Mouse (Mus musculus): ENCODE measurements around the gene Ndufa6. TPM values are rescaled to one million over a fixed set of nuclear protein-coding genes. Genes with fewer than 3 reads are reported as not detected.
"Not testable (repeated sequence)": the region's sequence is repeated elsewhere in the genome, so short reads cannot be mapped to it uniquely, and the experiment has no call there.

Ndufa6 gene
- polyA plus RNA-seq, 1 experiment from 2014 or later = 923 TPM

DNA sequence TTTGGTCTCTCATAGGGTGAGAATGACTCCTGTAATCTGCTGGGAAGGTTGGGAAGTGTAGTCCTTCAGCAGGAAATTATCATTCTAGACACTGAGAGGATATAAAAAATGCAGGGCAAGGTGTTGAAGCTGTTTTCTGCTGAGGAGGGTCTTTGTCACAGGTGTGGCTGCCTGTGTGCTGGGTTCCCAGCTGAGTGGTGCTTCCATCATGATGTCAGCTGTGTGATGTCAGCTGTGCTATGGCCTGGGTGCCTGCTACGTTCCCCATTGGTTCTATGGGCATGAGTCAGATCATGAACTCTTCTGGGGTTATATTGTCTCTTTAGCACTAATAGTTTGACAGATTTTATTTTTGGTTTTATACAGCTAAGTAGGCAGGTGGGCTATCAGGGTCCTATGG, 14.7 kb upstream of the Ndufa6 start:
- H3K27me3 ChIP-seq (ENCODE audit: insufficient read depth, low read length) = no peaks in the 10 kb centered on the region
- DNase-seq (ENCODE audit: low spot score) (no peak), ATAC-seq (replicated peaks; ENCODE audit: low FRiP score, low read depth) (no peak; the same call in 1 of the 2 replicates)
- H3K4me3 ChIP-seq (replicated peaks; ENCODE audit: low read depth, low read length) = no peak overlapping the region
- no peak overlapping the region for H3K9ac ChIP-seq (ENCODE audit: low read depth, low read length)
- H3K4me2 ChIP-seq (ENCODE audit: low read length) = no peak overlapping the region
- no peak for TF ChIP-seq CTCF (IDR thresholded peaks at IDR 0.05; ENCODE audit: low read depth)
- H3K36me3 ChIP-seq (ENCODE audit: insufficient read depth, low read length) = peaks cover 6% of the 10 kb centered on the region; the same call in 1 of the 2 replicates
- H3K27ac ChIP-seq = no peak overlapping the region
- no peaks in the 10 kb centered on the region for H3K9me3 ChIP-seq (replicated peaks; ENCODE audit: low read length)
- H3K4me1 ChIP-seq (replicated peaks; ENCODE audit: insufficient read depth, low read length) = no peaks in the 10 kb centered on the region
- WGBS = 86% methylated on average over 1 of the region's 1 CpGs

DNA sequence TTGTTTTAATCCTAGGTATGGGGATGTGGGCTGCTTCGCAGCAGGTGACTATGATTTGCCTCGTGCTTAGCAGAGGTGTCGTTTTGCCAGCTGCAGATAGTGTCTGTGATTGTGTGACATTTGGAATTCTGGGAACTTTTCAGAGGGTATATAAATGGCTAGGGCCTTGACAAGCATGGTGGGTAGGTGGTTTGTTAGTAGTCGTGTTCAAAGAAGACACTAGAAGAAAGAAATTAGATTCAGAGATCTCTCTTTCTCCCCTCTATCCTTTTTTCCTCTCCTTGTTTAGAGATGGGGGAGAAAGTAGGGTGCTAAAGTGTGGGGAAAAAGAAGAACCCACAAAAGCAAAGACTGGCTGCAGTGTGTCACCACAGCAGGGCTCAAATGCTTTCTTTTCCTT, 14.0 kb upstream of the Ndufa6 start:
- H3K27ac ChIP-seq = no peak overlapping the region
- no peak overlapping the region for H3K4me2 ChIP-seq (ENCODE audit: low read length)
- TF ChIP-seq CTCF (IDR thresholded peaks at IDR 0.05; ENCODE audit: low read depth) = no peak
- H3K9me3 ChIP-seq (replicated peaks; ENCODE audit: low read length) = no peaks in the 10 kb centered on the region
- H3K36me3 ChIP-seq (ENCODE audit: insufficient read depth, low read length) = peaks cover 6% of the 10 kb centered on the region; the same call in 1 of the 2 replicates
- WGBS = 89% methylated on average over 4 of the region's 4 CpGs
- no peak overlapping the region for H3K9ac ChIP-seq (ENCODE audit: low read depth, low read length)
- H3K4me3 ChIP-seq (replicated peaks; ENCODE audit: low read depth, low read length) = no peak overlapping the region
- DNase-seq (ENCODE audit: low spot score) (no peak), ATAC-seq (replicated peaks; ENCODE audit: low FRiP score, low read depth) (no peak)
- H3K4me1 ChIP-seq (replicated peaks; ENCODE audit: insufficient read depth, low read length) = no peaks in the 10 kb centered on the region
- no peaks in the 10 kb centered on the region for H3K27me3 ChIP-seq (ENCODE audit: insufficient read depth, low read length)

DNA sequence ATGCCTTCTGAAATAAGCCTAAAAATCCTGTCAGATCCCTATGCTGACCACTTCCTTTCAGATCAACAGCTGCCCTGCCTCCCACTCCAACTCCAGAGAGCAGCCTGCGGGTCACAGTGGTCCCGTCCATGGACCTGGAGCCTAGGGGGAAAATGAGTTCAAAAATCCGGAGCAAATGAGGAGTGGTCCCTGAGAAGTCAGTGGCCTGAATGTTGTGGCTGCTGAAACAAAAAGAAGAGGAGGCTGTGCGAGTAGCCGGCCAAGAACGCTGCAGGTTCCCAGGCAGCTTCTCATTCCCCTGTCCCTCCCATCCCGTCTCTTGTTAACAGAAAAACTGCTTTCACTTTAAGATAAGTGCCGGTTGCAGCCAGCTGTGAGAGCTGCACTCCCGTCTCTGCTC, 10.4 kb upstream of the Ndufa6 start:
- WGBS = 7% methylated on average over 6 of the region's 9 CpGs
- not testable (repeated sequence) for H3K4me3 ChIP-seq (replicated peaks; ENCODE audit: low read depth, low read length)

DNA sequence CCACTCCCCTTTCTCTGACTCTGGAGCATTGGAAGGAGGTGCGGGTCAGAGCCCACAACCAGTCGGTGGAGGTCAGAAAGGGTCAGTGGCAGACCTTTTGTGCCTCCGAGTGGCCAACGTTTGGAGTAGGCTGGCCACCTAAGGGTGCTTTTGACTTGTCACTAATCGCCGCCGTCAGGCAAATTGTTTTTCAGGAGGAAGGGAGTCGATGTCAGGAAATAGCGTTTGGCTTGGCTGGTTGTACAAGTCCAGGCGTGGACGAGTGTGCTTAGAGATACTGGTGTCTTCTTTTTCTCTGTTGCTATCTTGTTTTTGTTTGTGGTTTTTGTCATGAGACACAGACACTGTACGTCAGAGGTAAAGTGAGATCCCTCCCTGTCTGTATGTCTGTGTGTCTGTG, 9.7 kb upstream of the Ndufa6 start:
- not testable (repeated sequence) for H3K9me3 ChIP-seq (replicated peaks; ENCODE audit: low read length); H3K36me3 ChIP-seq (ENCODE audit: insufficient read depth, low read length); H3K4me3 ChIP-seq (replicated peaks; ENCODE audit: low read depth, low read length); ATAC-seq (replicated peaks; ENCODE audit: low FRiP score, low read depth); H3K4me2 ChIP-seq (ENCODE audit: low read length); H3K27me3 ChIP-seq (ENCODE audit: insufficient read depth, low read length); H3K27ac ChIP-seq; H3K4me1 ChIP-seq (replicated peaks; ENCODE audit: insufficient read depth, low read length); DNase-seq (ENCODE audit: low spot score); H3K9ac ChIP-seq (ENCODE audit: low read depth, low read length)
- WGBS = 41% methylated on average over 7 of the region's 12 CpGs

More for the DNA sequence above, 10.4 kb upstream of the Ndufa6 start:
- not testable (repeated sequence) for H3K36me3 ChIP-seq (ENCODE audit: insufficient read depth, low read length); H3K9ac ChIP-seq (ENCODE audit: low read depth, low read length); H3K4me1 ChIP-seq (replicated peaks; ENCODE audit: insufficient read depth, low read length); H3K9me3 ChIP-seq (replicated peaks; ENCODE audit: low read length); H3K27ac ChIP-seq; ATAC-seq (replicated peaks; ENCODE audit: low FRiP score, low read depth); H3K27me3 ChIP-seq (ENCODE audit: insufficient read depth, low read length); DNase-seq (ENCODE audit: low spot score)
- H3K4me2 ChIP-seq (ENCODE audit: low read length) = 0 out of 2 replicates have a peak overlapping the region, but pooled peaks have one; percentile 21

DNA sequence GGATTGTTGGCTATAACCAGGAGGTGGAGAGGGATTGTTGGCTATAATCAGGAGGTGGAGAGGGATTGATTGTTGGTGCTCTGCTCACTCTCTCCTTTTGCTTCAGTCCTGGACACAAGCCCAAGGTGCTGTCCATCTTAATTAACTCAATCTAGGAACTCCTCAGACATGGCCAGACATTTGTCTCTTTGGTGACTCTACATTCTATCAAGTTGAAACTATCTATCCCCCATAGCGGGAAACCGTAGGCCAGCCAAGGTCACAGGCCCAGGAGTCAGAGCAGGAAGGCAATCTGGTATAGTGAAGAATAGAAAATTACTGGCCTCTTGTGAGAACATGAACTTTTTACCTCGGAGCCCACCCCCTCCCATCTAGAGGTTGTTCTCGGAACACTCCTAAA, 8.1 kb upstream of the Ndufa6 start:
- H3K36me3 ChIP-seq (ENCODE audit: insufficient read depth, low read length) = no peaks in the 10 kb centered on the region
- peak; percentile 70 for DNase-seq (ENCODE audit: low spot score)

DNA sequence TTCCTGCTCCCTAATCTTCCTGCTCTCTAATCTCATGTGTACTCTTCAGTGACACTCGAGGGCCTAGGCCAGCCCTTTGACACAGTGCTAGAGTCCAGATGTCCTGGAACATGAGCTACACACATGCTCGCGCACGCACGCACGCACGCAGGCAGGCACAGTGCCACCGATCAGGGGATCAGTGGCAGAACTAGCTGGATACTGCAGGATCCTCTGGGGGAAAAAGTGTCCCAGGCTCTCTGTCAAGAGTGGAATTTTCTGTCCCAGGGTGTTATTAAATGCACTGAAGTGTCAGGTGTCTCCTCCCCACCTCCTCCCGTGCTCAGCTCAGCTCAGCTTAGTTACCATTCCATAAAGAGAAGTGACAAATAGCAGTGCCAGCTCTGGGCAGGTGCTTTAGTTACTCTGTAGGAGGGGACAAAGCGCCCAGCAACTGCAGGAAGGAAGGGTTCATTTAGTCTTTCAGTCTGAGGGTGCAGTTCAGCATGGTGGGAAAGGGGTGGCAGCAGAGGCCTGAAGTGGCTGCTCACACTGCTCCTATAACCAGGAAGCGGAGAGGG, 7.4 kb upstream of the Ndufa6 start:
- WGBS = 54% methylated on average over 11 of the region's 11 CpGs
- no peaks in the 10 kb centered on the region for H3K27me3 ChIP-seq (ENCODE audit: insufficient read depth, low read length)
- DNase-seq (ENCODE audit: low spot score) = peak; percentile 91
- no peaks in the 10 kb centered on the region for H3K36me3 ChIP-seq (ENCODE audit: insufficient read depth, low read length)
- peak; percentile 75 for ATAC-seq (replicated peaks; ENCODE audit: low FRiP score, low read depth)
- TF ChIP-seq CTCF (IDR thresholded peaks at IDR 0.05; ENCODE audit: low read depth) = peak; percentile 66
- peak overlapping the region; percentile 79 for H3K27ac ChIP-seq
- peaks cover 10% of the 10 kb centered on the region for H3K4me1 ChIP-seq (replicated peaks; ENCODE audit: insufficient read depth, low read length)
- H3K9me3 ChIP-seq (replicated peaks; ENCODE audit: low read length) = no peaks in the 10 kb centered on the region
- H3K4me2 ChIP-seq (ENCODE audit: low read length) = no peak overlapping the region
- H3K4me3 ChIP-seq (replicated peaks; ENCODE audit: low read depth, low read length) = no peak overlapping the region
- no peak overlapping the region for H3K9ac ChIP-seq (ENCODE audit: low read depth, low read length)

More for the DNA sequence above, 8.1 kb upstream of the Ndufa6 start:
- TF ChIP-seq CTCF (IDR thresholded peaks at IDR 0.05; ENCODE audit: low read depth) = no peak
- Histone ChIP-seq H3K27ac (peak overlapping the region; percentile 79; the same call in 1 of the 2 replicates), H3K4me2 (ENCODE audit: low read length) (no peak overlapping the region), H3K4me3 (replicated peaks; ENCODE audit: low read depth, low read length) (no peak overlapping the region), H3K9ac (ENCODE audit: low read depth, low read length) (no peak overlapping the region), H3K9me3 (replicated peaks; ENCODE audit: low read length) (no peaks in the 10 kb centered on the region), H3K4me1 (replicated peaks; ENCODE audit: insufficient read depth, low read length) (peaks cover 10% of the 10 kb centered on the region), H3K27me3 (ENCODE audit: insufficient read depth, low read length) (no peaks in the 10 kb centered on the region)
- WGBS = 49% methylated on average over 3 of the region's 4 CpGs
- peak; percentile 59; the same call in 1 of the 2 replicates for ATAC-seq (replicated peaks; ENCODE audit: low FRiP score, low read depth)

All from kidney, postnatal 0 days (tissue).